Mouse (Mus musculus): ENCODE results near the gene Rad51b. TPM values are rescaled to one million over a fixed set of nuclear protein-coding genes. Genes with fewer than 3 reads are reported as not detected.

The Rad51b gene
- total and polyA plus RNA-seq, 2 experiments from 2014 or later, result 1.4 to 1.8 TPM

- Histone ChIP-seq H3K4me2 (ENCODE audit: low read depth, low read length) (no peak overlapping the region), H3K9me3 (replicated peaks; ENCODE audit: control insufficient read depth, low read length) (no peaks in the 10 kb centered on the region), H3K27me3 (ENCODE audit: control insufficient read depth, insufficient read depth, low read length) (no peaks in the 10 kb centered on the region), H3K4me3 (ENCODE audit: low read depth, low read length) (no peak overlapping the region), H3K27ac (ENCODE audit: low read depth) (no peak overlapping the region), H3K9ac (replicated peaks; ENCODE audit: low read depth, low read length) (no peak overlapping the region), H3K36me3 (replicated peaks; ENCODE audit: control insufficient read depth, insufficient read depth, low read length) (peaks cover 77% of the 10 kb centered on the region), H3K4me1 (ENCODE audit: control insufficient read depth, insufficient read depth) (no peaks in the 10 kb centered on the region)
- TF ChIP-seq CTCF (IDR thresholded peaks at IDR 0.05; ENCODE audit: low read depth), result peak; percentile 43
- no peak for TF ChIP-seq EP300 (IDR thresholded peaks at IDR 0.05; ENCODE audit: low read depth)
- DNase-seq (ENCODE audit: low spot score), result no peak
- WGBS, result 54% methylated on average over 5 of the region's 5 CpGs
- ATAC-seq (ENCODE audit: insufficient read depth, low read depth), result no peak
Observed at GRCm38 (mm10) chr12:79261035-79261434, 36.0 kb upstream of the Rad51b start.

- Histone ChIP-seq H3K4me2 (ENCODE audit: low read depth, low read length) (no peak overlapping the region), H3K4me3 (ENCODE audit: low read depth, low read length) (no peak overlapping the region), H3K9me3 (replicated peaks; ENCODE audit: control insufficient read depth, low read length) (no peaks in the 10 kb centered on the region), H3K36me3 (replicated peaks; ENCODE audit: control insufficient read depth, insufficient read depth, low read length) (peaks cover 94% of the 10 kb centered on the region), H3K4me1 (ENCODE audit: control insufficient read depth, insufficient read depth) (no peaks in the 10 kb centered on the region), H3K27me3 (ENCODE audit: control insufficient read depth, insufficient read depth, low read length) (no peaks in the 10 kb centered on the region), H3K27ac (ENCODE audit: low read depth) (no peak overlapping the region), H3K9ac (replicated peaks; ENCODE audit: low read depth, low read length) (no peak overlapping the region)
- TF ChIP-seq CTCF (IDR thresholded peaks at IDR 0.05; ENCODE audit: low read depth), result no peak
- no peak for TF ChIP-seq EP300 (IDR thresholded peaks at IDR 0.05; ENCODE audit: low read depth)
- DNase-seq (ENCODE audit: low spot score) (no peak), ATAC-seq (ENCODE audit: insufficient read depth, low read depth) (no peak)
- WGBS, result 84% methylated on average over 4 of the region's 4 CpGs
Observed at GRCm38 (mm10) chr12:79272604-79273003, 24.5 kb upstream of the Rad51b start.

GRCm38 (mm10) chr12:79279513-79280115, 17.5 kb upstream of the Rad51b start:
- DNase-seq (ENCODE audit: low spot score) (no peak), ATAC-seq (ENCODE audit: insufficient read depth, low read depth) (no peak)
- H3K4me1 ChIP-seq (ENCODE audit: control insufficient read depth, insufficient read depth), result no peaks in the 10 kb centered on the region
- H3K4me2 ChIP-seq (ENCODE audit: low read depth, low read length), result no peak overlapping the region
- H3K9ac ChIP-seq (replicated peaks; ENCODE audit: low read depth, low read length), result no peak overlapping the region
- peaks cover 94% of the 10 kb centered on the region for H3K36me3 ChIP-seq (replicated peaks; ENCODE audit: control insufficient read depth, insufficient read depth, low read length)
- TF ChIP-seq CTCF (IDR thresholded peaks at IDR 0.05; ENCODE audit: low read depth) (no peak), EP300 (IDR thresholded peaks at IDR 0.05; ENCODE audit: low read depth) (no peak)
- no peaks in the 10 kb centered on the region for H3K9me3 ChIP-seq (replicated peaks; ENCODE audit: control insufficient read depth, low read length)
- no peaks in the 10 kb centered on the region for H3K27me3 ChIP-seq (ENCODE audit: control insufficient read depth, insufficient read depth, low read length)
- H3K27ac ChIP-seq (ENCODE audit: low read depth), result no peak overlapping the region
- no peak overlapping the region for H3K4me3 ChIP-seq (ENCODE audit: low read depth, low read length)
- 91% methylated on average over 13 of the region's 13 CpGs for WGBS

DNA sequence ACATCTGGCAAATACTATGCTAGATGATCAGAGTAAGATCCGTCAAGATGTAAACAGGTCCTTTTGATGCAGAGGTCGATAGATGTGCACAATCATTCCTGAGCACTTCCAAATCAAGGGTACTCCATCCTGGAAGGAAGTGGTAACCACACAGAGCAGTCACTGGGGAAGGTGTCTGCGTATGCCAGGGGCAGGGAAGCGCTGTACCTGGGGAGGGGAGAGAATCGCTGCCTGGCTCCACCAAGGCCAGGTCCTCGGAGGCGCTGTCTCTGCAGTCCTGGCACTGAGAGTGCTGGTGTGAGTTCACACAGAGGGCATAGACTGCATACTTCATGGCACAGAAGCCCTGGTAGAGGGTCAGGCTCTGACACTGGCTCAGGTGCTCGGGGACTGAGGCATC, 14.5 kb upstream of the Rad51b start:
- WGBS, result 87% methylated on average over 8 of the region's 8 CpGs
- ATAC-seq (ENCODE audit: insufficient read depth, low read depth), result no peak
- DNase-seq (ENCODE audit: low spot score), result no peak

GRCm38 (mm10) chr12:79292874-79293273, 4.2 kb upstream of the Rad51b start:
- Histone ChIP-seq H3K4me1 (ENCODE audit: control insufficient read depth, insufficient read depth) (peaks cover 12% of the 10 kb centered on the region), H3K9me3 (replicated peaks; ENCODE audit: control insufficient read depth, low read length) (no peaks in the 10 kb centered on the region), H3K4me2 (ENCODE audit: low read depth, low read length) (no peak overlapping the region), H3K27me3 (ENCODE audit: control insufficient read depth, insufficient read depth, low read length) (no peaks in the 10 kb centered on the region), H3K27ac (ENCODE audit: low read depth) (no peak overlapping the region), H3K4me3 (ENCODE audit: low read depth, low read length) (no peak overlapping the region), H3K36me3 (replicated peaks; ENCODE audit: control insufficient read depth, insufficient read depth, low read length) (peaks cover 32% of the 10 kb centered on the region), H3K9ac (replicated peaks; ENCODE audit: low read depth, low read length) (no peak overlapping the region)
- no peak for ATAC-seq (ENCODE audit: insufficient read depth, low read depth)
- no peak for DNase-seq (ENCODE audit: low spot score)
- TF ChIP-seq CTCF (IDR thresholded peaks at IDR 0.05; ENCODE audit: low read depth) (no peak), EP300 (IDR thresholded peaks at IDR 0.05; ENCODE audit: low read depth) (no peak)
- WGBS, result 83% methylated on average over 6 of the region's 6 CpGs

More for the DNA sequence above, 14.5 kb upstream of the Rad51b start:
- Histone ChIP-seq H3K27ac (ENCODE audit: low read depth) (no peak overlapping the region), H3K9me3 (replicated peaks; ENCODE audit: control insufficient read depth, low read length) (no peaks in the 10 kb centered on the region), H3K4me2 (ENCODE audit: low read depth, low read length) (no peak overlapping the region), H3K4me1 (ENCODE audit: control insufficient read depth, insufficient read depth) (no peaks in the 10 kb centered on the region), H3K4me3 (ENCODE audit: low read depth, low read length) (no peak overlapping the region), H3K36me3 (replicated peaks; ENCODE audit: control insufficient read depth, insufficient read depth, low read length) (peaks cover 97% of the 10 kb centered on the region), H3K27me3 (ENCODE audit: control insufficient read depth, insufficient read depth, low read length) (no peaks in the 10 kb centered on the region), H3K9ac (replicated peaks; ENCODE audit: low read depth, low read length) (no peak overlapping the region)
- no peak for TF ChIP-seq CTCF (IDR thresholded peaks at IDR 0.05; ENCODE audit: low read depth)
- no peak for TF ChIP-seq EP300 (IDR thresholded peaks at IDR 0.05; ENCODE audit: low read depth)
